Mouse (Mus musculus) stomach, embryonic 14.5 days (tissue): Measurements from ENCODE around the gene Olfr1475. TPM values are rescaled to one million over a fixed set of nuclear protein-coding genes. Genes with fewer than 3 reads are reported as not detected.
"Not testable (repeated sequence)": the region's sequence is repeated elsewhere in the genome, so short reads cannot be mapped to it uniquely, and the experiment has no call there.

Experiments
- ATAC-seq: fragments of 200-750 bp; cut with Nextera tagmentation; 2 replicates; pipeline ENCODE4 v1.8.0; 2017; ENCODE audit warnings: low read depth, moderate TSS enrichment; ENCODE audit not compliant: insufficient number of reproducible peaks, insufficient read depth, low FRiP score
- H3K27ac ChIP-seq: fragments of 300-500 bp; sonication (generic); 2 replicates; pipeline ENCODE4 v1.5.1; 2014; ENCODE audit warnings: mild to moderate bottlenecking, low read length, moderate library complexity, mixed read lengths
- H3K27me3 ChIP-seq: fragments of 300-500 bp; sonication (generic); 2 replicates; pipeline ENCODE4 v1.6.1; 2014; ENCODE audit warnings: low read length, control low read depth, mixed read lengths; ENCODE audit not compliant: control insufficient read depth, insufficient read depth
- H3K36me3 ChIP-seq: fragments of 300-500 bp; sonication (generic); 2 replicates; pipeline ENCODE4 v1.6.1; 2014; ENCODE audit warnings: mild to moderate bottlenecking, control low read depth, low read length, moderate library complexity, mixed read lengths; ENCODE audit not compliant: control insufficient read depth, insufficient read depth
- H3K4me1 ChIP-seq: fragments of 300-500 bp; sonication (generic); 2 replicates; pipeline ENCODE4 v1.6.1; 2014; ENCODE audit warnings: low read length, control low read depth, mixed read lengths; ENCODE audit not compliant: control insufficient read depth, insufficient read depth
- H3K4me2 ChIP-seq: fragments of 300-500 bp; sonication (generic); replicated peaks from 2 replicates; pipeline ENCODE4 v1.6.1; 2014; ENCODE audit warnings: low read depth, low read length, control low read depth
- H3K4me3 ChIP-seq: fragments of 300-500 bp; sonication (generic); 2 replicates; pipeline ENCODE4 v1.5.1; 2014; ENCODE audit warnings: low read depth, low read length, control low read depth
- H3K9ac ChIP-seq: fragments of 300-500 bp; sonication (generic); replicated peaks from 2 replicates; pipeline ENCODE4 v1.6.1; 2014; ENCODE audit warnings: low read depth, mild to moderate bottlenecking, control low read depth, low read length, moderate library complexity, mixed read lengths
- H3K9me3 ChIP-seq: fragments of 300-500 bp; sonication (generic); 2 replicates; pipeline ENCODE4 v1.6.1; 2016; ENCODE audit warnings: low read depth, low read length, control low read depth; ENCODE audit not compliant: control insufficient read depth
- WGBS: fragments of 180-500 bp; shearing (Covaris S2); extraction: QIAGEN DNeasy Blood & Tissue Kit; methylation state at CpG from one replicate; pipeline ENCODE4 v1.1.7; 2014; 5-methylcytosine and 5-hydroxymethylcytosine counted together
- polyA plus RNA-seq: library from polyadenylated mRNA; unstranded; fragments of >200 nt; fragmentation: Nextera tagmentation; extraction: Ambion mirVana; gene quantifications from 2 replicates; pipeline ENCODE4 v1.2.1, GENCODE M21; 2014

Olfr1475 gene
- polyA plus RNA-seq: not detected in 2 replicates

- no peak for ATAC-seq
- no peaks in the 10 kb centered on the region for H3K27me3 ChIP-seq
Measured at GRCm38 (mm10) chr19:13480096-13480495, at the start of gene Olfr1475. TSS of gene Olfr1475 (minus strand) at chr19:13480196.

GRCm38 (mm10) chr19:13527613-13528012 lies 47.6 kb upstream of the Olfr1475 start, which contains the start of gene Olfr1480:
TSS of gene Olfr1480 (plus strand) at chr19:13527913.
- Histone ChIP-seq H3K4me1 (no peaks in the 10 kb centered on the region), H3K27ac (no peak within 1 kb of the TSS), H3K27me3 (no peaks in the 10 kb centered on the region), H3K9me3 (peaks cover 5% of the 10 kb centered on the region; the same call in 1 of the 2 replicates), H3K9ac (no peak within 1 kb of the TSS), H3K4me3 (no peak within 1 kb of the TSS), H3K36me3 (no peaks in the 10 kb centered on the region), H3K4me2 (no peak within 1 kb of the TSS)
- no peak for ATAC-seq
- WGBS: 80% methylated on average over 2 of the region's 2 CpGs

More at GRCm38 (mm10) chr19:13480096-13480495, at the start of gene Olfr1475:
- Histone ChIP-seq H3K27ac (no peak within 1 kb of the TSS), H3K9ac (no peak within 1 kb of the TSS), H3K4me3 (no peak within 1 kb of the TSS), H3K9me3 (no peaks in the 10 kb centered on the region), H3K36me3 (no peaks in the 10 kb centered on the region), H3K4me2 (no peak within 1 kb of the TSS), H3K4me1 (no peaks in the 10 kb centered on the region)

- no peak within 1 kb of the TSS for H3K9ac ChIP-seq
- H3K27ac ChIP-seq: no peak within 1 kb of the TSS
- H3K4me3 ChIP-seq: no peak within 1 kb of the TSS
- no peak for ATAC-seq
- no peaks in the 10 kb centered on the region for H3K36me3 ChIP-seq
- H3K27me3 ChIP-seq: no peaks in the 10 kb centered on the region
- H3K4me1 ChIP-seq: no peaks in the 10 kb centered on the region
- 67% methylated on average over 3 of the region's 3 CpGs for WGBS
- H3K4me2 ChIP-seq: no peak within 1 kb of the TSS
- H3K9me3 ChIP-seq: no peaks in the 10 kb centered on the region
Measured at GRCm38 (mm10) chr19:13500246-13500645, 20.2 kb upstream of the Olfr1475 start, which contains the start of gene Olfr1477. TSS of gene Olfr1477 (plus strand) at chr19:13500546.

- not testable (repeated sequence) for H3K4me1 ChIP-seq, H3K9ac ChIP-seq, H3K4me3 ChIP-seq, H3K4me2 ChIP-seq, H3K27ac ChIP-seq, ATAC-seq, H3K36me3 ChIP-seq, H3K27me3 ChIP-seq, H3K9me3 ChIP-seq
- WGBS: 82% methylated on average over 4 of the region's 4 CpGs
Measured at GRCm38 (mm10) chr19:13469265-13469664, 10.7 kb downstream of the Olfr1475 start, which contains the start of gene Olfr1474. TSS of gene Olfr1474 (plus strand) at chr19:13469565.

- no peaks in the 10 kb centered on the region for H3K27me3 ChIP-seq
- no peak within 1 kb of the TSS for H3K27ac ChIP-seq
- no peak within 1 kb of the TSS for H3K9ac ChIP-seq
- WGBS: 78% methylated on average over 1 of the region's 1 CpGs
- no peak within 1 kb of the TSS for H3K4me2 ChIP-seq
- ATAC-seq: no peak
- no peak within 1 kb of the TSS for H3K4me3 ChIP-seq
- H3K36me3 ChIP-seq: no peaks in the 10 kb centered on the region
- no peaks in the 10 kb centered on the region for H3K9me3 ChIP-seq
- no peaks in the 10 kb centered on the region for H3K4me1 ChIP-seq
Measured at GRCm38 (mm10) chr19:13455986-13456385, 24.0 kb downstream of the Olfr1475 start, which contains the start of gene Olfr1472. TSS of gene Olfr1472 (minus strand) at chr19:13456086.

- H3K27ac ChIP-seq, H3K27me3 ChIP-seq, H3K36me3 ChIP-seq, H3K4me3 ChIP-seq, ATAC-seq, H3K9ac ChIP-seq, H3K9me3 ChIP-seq, H3K4me2 ChIP-seq, H3K4me1 ChIP-seq: not testable (repeated sequence)
- 76% methylated on average over 2 of the region's 2 CpGs for WGBS
Measured at GRCm38 (mm10) chr19:13443109-13443508, 36.9 kb downstream of the Olfr1475 start, which contains the start of gene Olfr1471. TSS of gene Olfr1471 (plus strand) at chr19:13443409.

Other genes starting within 250 kb of the Olfr1475 start
- not detected in 2 replicates for gene Olfr1463, start 248.9 kb downstream of the Olfr1475 start, polyA plus RNA-seq
- gene Olfr1465, start 164.7 kb downstream of the Olfr1475 start, polyA plus RNA-seq: not detected in 2 replicates
- gene Olfr1466, start 141.3 kb downstream of the Olfr1475 start, polyA plus RNA-seq: not detected in 2 replicates
- not detected in 2 replicates for gene Olfr1467, start 118.0 kb downstream of the Olfr1475 start, polyA plus RNA-seq
- gene Olfr1469, start 72.3 kb downstream of the Olfr1475 start, polyA plus RNA-seq: not detected in 2 replicates
- not detected in 2 replicates for gene Olfr1471, start 36.8 kb downstream of the Olfr1475 start, polyA plus RNA-seq
- not detected in 2 replicates for gene Olfr1472, start 24.1 kb downstream of the Olfr1475 start, polyA plus RNA-seq
- not detected in 2 replicates for gene Olfr1474, start 10.6 kb downstream of the Olfr1475 start, polyA plus RNA-seq
- not detected in 2 replicates for gene Olfr1477, start 20.4 kb upstream of the Olfr1475 start, polyA plus RNA-seq
- gene Olfr1480, start 47.7 kb upstream of the Olfr1475 start, polyA plus RNA-seq: not detected in 2 replicates
- gene Olfr1484, start 103.3 kb upstream of the Olfr1475 start, polyA plus RNA-seq: not detected in 2 replicates
- not detected in 2 replicates for gene Olfr1487, start 137.2 kb upstream of the Olfr1475 start, polyA plus RNA-seq
- not detected in 2 replicates for gene Olfr1489, start 151.4 kb upstream of the Olfr1475 start, polyA plus RNA-seq
- gene Olfr1490, start 170.9 kb upstream of the Olfr1475 start, polyA plus RNA-seq: not detected in 2 replicates
- gene Olfr1491, start 217.1 kb upstream of the Olfr1475 start, polyA plus RNA-seq: not detected in 2 replicates
- not detected in 2 replicates for gene Olfr1493-ps1, start 243.1 kb upstream of the Olfr1475 start, polyA plus RNA-seq